Mouse (Mus musculus) E14TG2a.4 (cell line): ENCODE results near the gene Slc29a3.

Experiments
- CTCF ChIP-seq: conservative IDR thresholded peaks from 2 replicates; pipeline ENCODE4 v1.5.1; 2014; ENCODE audit warnings: low read length
- NANOG ChIP-seq: IDR thresholded peaks from 2 replicates; pipeline ENCODE4 v1.6.1; 2014; ENCODE audit warnings: borderline replicate concordance, low read length, mixed read lengths
- POU5F1 ChIP-seq: IDR thresholded peaks from 2 replicates; pipeline ENCODE4 v1.6.1; 2014; ENCODE audit warnings: low read length, borderline replicate concordance

- TF ChIP-seq CTCF (no peak), POU5F1 (no peak), NANOG (no peak)
These were observed 60.8 kb downstream of the Slc29a3 start for GRCm38 (mm10) chr10:60691671-60692390.
